Mouse (Mus musculus): Measurements from ENCODE around the gene Foxo3. TPM values are rescaled to one million over a fixed set of nuclear protein-coding genes. Genes with fewer than 3 reads are reported as not detected.

Gene Foxo3
- total RNA-seq, 2 experiments from 2014 or later = 22.8 to 45.1 TPM

GRCm38 (mm10) chr10:42238296-42238695, 38.3 kb downstream of the Foxo3 start:
- no peak for DNase-seq
- intact Hi-C loops (cut with DNase I; ENCODE audit: low total_unique reads) = no loop called here

DNA sequence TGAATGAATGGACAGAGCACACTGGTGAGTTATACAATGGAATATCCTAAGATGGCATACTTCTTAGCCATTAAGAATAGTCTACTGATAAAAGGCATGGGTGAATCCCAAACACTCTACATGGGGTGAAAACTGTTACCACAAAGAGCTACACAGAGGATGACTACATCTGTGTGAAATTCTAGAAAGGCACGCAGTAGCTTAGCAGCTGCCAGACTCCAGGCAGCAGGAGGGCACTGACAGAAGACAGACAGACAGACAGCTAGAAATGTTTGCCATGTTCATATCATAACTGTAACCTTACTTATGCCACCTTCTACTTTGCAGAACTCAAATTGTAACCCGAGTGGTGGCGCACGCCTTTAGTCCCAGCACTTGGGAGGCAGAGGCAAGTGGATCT, 39.0 kb downstream of the Foxo3 start:
- intact Hi-C loops (cut with DNase I; ENCODE audit: low total_unique reads) = no loop called here

DNA sequence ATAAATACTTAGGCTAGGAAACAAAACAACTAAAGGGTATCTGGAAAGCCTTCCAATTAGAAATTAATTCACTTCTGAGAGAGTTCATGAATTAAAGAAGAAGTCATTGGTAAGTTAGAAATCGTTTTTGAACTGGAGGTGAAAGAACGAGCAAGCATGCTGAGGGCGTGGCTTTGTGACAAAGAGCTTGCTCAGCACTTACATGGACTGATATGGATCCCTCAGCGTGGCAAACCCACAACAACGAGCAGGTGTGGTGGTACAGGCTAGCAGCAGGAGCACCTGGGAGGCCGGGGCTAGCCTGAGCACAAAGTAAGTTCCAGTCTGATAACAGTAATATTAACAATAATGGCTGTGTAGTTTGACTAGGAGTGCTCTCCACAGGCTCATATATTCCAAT, 41.2 kb downstream of the Foxo3 start:
- DNase-seq = no peak
- intact Hi-C loops (cut with DNase I; ENCODE audit: low total_unique reads) = no loop called here

More for the DNA sequence above, 39.0 kb downstream of the Foxo3 start:
- no peak for DNase-seq

DNA sequence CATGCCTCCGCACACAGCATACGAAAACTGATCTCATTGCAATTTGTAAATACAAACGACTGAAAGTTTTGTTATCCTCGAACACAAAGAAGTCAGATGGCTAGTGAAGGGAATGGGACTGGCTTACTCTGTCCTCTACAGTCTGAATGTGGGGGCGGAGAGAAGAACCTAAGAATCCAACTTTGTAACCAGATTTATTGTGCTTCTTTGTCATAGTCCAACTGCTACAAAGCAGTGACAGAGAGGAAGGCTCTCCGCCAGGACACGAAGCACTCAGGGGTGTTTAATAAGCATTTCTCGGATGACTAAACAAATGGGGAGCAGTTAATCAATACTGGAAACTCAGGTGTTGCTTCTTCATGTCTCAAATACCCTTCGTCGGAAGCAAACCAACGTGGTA, 43.6 kb downstream of the Foxo3 start:
- no peak for DNase-seq
- intact Hi-C loops (cut with DNase I; ENCODE audit: low total_unique reads) = no loop called here

- intact Hi-C loops (cut with DNase I; ENCODE audit: low total_unique reads) = no loop called here
- DNase-seq = no peak
Measured at GRCm38 (mm10) chr10:42231847-42232246, 44.7 kb downstream of the Foxo3 start.

- intact Hi-C loops (cut with DNase I; ENCODE audit: low total_unique reads) = no loop called here
- no peak for DNase-seq
Measured at GRCm38 (mm10) chr10:42231100-42231541, 45.4 kb downstream of the Foxo3 start.

GRCm38 (mm10) chr10:42230471-42231099, 46.0 kb downstream of the Foxo3 start:
- intact Hi-C loops (cut with DNase I; ENCODE audit: low total_unique reads) = no loop called here

GRCm38 (mm10) chr10:42227751-42228241, 48.8 kb downstream of the Foxo3 start:
- peak; percentile 35 for DNase-seq
- intact Hi-C loops (cut with DNase I; ENCODE audit: low total_unique reads) = no loop called here

More at GRCm38 (mm10) chr10:42230471-42231099, 46.0 kb downstream of the Foxo3 start:
- DNase-seq = no peak

GRCm38 (mm10) chr10:42226176-42226575, 50.4 kb downstream of the Foxo3 start:
- intact Hi-C loops (cut with DNase I; ENCODE audit: low total_unique reads) = no loop called here
- no peak for DNase-seq

- no peak for DNase-seq
- intact Hi-C loops (cut with DNase I; ENCODE audit: low total_unique reads) = no loop called here
Measured at GRCm38 (mm10) chr10:42225184-42225935, 51.2 kb downstream of the Foxo3 start.

DNA sequence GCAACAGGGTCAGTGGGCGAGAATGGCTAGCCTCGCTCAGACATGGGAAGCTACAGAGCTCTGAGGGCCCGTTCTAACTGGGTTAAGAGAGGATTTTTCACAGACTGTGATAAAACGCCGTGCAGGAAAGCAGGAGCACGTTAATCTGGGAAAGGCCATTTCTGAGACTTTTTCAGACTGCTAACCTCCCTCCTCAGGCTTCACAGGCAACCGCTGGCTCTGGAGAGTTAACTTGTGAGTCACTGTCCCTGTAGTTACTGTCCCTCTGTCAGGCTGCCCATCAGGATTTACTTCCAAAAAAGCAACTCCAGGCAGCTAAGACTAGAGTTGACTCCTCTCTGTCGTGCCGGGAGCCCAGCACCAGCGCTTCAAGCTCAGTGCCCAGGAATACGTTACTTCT, 54.6 kb downstream of the Foxo3 start:
- no peak for DNase-seq
- intact Hi-C loops (cut with DNase I; ENCODE audit: low total_unique reads) = no loop called here

- DNase-seq = no peak
- intact Hi-C loops (cut with DNase I; ENCODE audit: low total_unique reads) = no loop called here
Measured at GRCm38 (mm10) chr10:42221136-42221891, 55.2 kb downstream of the Foxo3 start.

- DNase-seq = no peak
Measured at GRCm38 (mm10) chr10:42220418-42220952, 56.1 kb downstream of the Foxo3 start.

GRCm38 (mm10) chr10:42211407-42211806, 65.1 kb downstream of the Foxo3 start:
- DNase-seq = no peak

More at GRCm38 (mm10) chr10:42220418-42220952, 56.1 kb downstream of the Foxo3 start:
- intact Hi-C loops (cut with DNase I; ENCODE audit: low total_unique reads) = no loop called here

GRCm38 (mm10) chr10:42210641-42211040, 65.9 kb downstream of the Foxo3 start:
- no peak for DNase-seq
- intact Hi-C loops (cut with DNase I; ENCODE audit: low total_unique reads) = no loop called here

More at GRCm38 (mm10) chr10:42211407-42211806, 65.1 kb downstream of the Foxo3 start:
- intact Hi-C loops (cut with DNase I; ENCODE audit: low total_unique reads) = no loop called here

- intact Hi-C loops (cut with DNase I; ENCODE audit: low total_unique reads) = no loop called here
- no peak for DNase-seq
Measured at GRCm38 (mm10) chr10:42209809-42210208, 66.7 kb downstream of the Foxo3 start.

- intact Hi-C loops (cut with DNase I; ENCODE audit: low total_unique reads) = no loop called here
- no peak for DNase-seq
Measured at GRCm38 (mm10) chr10:42207612-42208011, 68.9 kb downstream of the Foxo3 start.

GRCm38 (mm10) chr10:42204768-42205412, 71.7 kb downstream of the Foxo3 start:
- intact Hi-C loops (cut with DNase I; ENCODE audit: low total_unique reads) = no loop called here
- DNase-seq = peak; percentile 64
